Mouse (Mus musculus) left cerebral cortex, postnatal 25 days (tissue): ENCODE results near the gene Epha6. TPM values are rescaled to one million over a fixed set of nuclear protein-coding genes. Genes with fewer than 3 reads are reported as not detected.
A peak's percentile ranks its signal among the peaks of the same experiment; 100 is the strongest.

Source experiments
- DNase-seq, 2 experiments: peaks; one replicate each; pipeline ENCODE4 v3.0.0; 2022; ENCODE audit warnings: low spot score in 2 of 2, mixed read lengths in 1 of 2
- intact Hi-C: fragments of 180-260 bp; cut with DNase I; formaldehyde crosslinking; loops from one replicate; pipeline ENCODE4 v1.15.1; 2025
- total RNA-seq, 2 experiments: library from RNA; stranded (reverse); gene quantifications; 2 replicates each; pipeline ENCODE4 v1.2.3; 2021

The Epha6 gene
- total RNA-seq = 10 to 100 TPM; 71.1 to 78.3 TPM

DNA sequence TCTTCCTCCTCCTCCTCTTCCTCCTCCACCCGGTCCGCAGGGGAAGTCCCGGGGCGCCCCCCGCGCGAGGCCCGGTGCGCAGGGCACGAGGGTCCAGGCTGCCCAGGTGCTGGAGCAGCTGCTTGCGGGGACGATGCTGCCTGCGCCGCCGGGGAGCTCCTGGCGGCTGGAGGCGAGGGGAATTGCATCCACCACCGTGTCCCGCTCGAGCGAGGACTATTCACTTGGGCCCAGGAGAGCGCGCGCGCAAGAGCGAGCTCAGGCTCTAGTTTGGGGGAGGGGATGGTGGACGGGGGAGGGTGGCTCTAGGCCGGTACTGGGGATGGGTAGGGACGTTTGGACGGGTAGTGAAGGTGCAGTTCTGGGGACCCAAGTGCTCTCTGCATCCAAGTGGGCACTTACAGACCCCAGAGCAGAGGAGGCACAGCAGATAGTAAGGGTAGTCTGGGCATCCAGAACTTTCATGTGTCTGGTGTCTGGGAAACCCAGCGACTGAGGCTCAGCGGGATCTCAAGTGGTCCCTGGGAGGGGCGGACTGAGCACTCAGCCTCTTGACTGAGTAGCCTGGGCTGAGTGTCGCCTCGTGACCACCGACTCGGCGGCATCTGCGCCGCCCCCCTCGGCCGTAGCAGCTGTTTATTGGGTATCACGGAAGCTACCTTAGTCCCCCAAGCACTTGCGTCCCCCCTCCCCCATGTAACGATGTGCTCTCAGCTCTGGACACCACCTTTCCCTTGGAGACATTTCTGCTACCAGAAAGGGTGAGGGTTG, at the start of gene Epha6:
Epha6 (minus strand) TSS at position 471 of the 771 bp plus-strand sequence.
- intact Hi-C loops = loop anchor here (5.0 kb wide), 1 partner anchor 923 kb away; no protein-coding TSS in a partner anchor
- peak; percentile 63 to 64 for DNase-seq

DNA sequence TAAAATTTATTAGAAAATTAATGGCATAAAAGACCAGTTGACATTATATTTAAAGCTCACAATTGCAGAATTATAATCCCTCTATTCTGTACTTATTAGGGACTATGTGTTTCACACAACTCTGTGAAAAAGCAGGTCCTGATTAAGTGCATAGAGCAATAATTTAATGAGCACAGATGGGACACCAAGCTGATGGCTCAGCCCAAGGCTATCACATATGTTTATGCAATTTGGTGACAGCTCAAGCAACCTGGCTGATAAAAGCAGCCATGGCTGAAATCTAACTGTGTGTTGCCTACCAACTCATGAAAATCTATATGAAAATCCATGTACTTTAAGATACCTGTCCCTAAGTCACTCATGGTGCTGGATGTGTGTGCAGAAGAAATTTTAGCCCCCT, 46.4 kb upstream of the Epha6 start:
- intact Hi-C loops = no loop called here
- DNase-seq = no peak

- intact Hi-C loops = no loop called here
- no peak for DNase-seq
These were observed 22.8 kb upstream of the Epha6 start for GRCm38 (mm10) chr16:60628091-60628490.

DNA sequence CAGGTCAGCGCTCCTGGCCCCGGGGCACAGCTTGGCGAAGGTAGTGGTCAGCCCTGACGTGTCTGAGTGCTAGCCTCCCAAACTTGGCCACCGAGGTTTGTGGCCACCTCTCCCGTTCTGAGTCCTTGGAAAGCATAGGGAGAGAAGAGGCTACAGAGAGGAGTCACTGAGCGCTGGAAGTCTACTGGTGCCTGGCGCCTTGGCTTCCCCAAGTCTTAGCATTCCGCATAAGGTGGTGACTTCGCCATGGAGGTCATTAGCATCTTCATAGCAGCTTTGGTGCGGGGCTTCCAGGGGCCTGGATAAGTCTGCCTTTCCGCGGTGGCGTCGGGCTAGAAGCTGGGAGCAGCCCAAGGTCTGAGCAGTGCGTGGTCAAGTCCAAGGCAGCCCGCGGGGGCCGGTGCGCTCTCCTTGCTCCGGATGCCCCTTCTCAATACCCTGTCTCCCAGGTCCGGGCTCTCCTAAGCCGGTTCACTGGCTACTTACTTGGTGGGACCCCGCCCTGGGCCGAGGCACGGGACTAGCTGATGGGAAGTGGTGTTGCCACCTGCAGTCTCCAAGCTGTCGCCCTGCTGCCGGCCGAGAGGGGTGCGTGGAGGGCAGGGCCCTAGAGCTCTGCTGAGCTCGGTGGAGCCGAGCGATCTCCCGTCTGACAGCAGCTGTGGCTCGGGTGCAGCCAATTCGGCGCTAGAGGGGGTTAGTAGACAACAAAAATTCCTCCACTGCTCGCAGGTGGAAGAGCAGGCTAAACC, 677 bp upstream of the Epha6 start:
- peak; percentile 76 to 85 for DNase-seq
- intact Hi-C loops = loop anchor here (2.0 to 5.0 kb wide), 2 partner anchors 924 to 1809 kb away; no protein-coding TSS in a partner anchor

DNA sequence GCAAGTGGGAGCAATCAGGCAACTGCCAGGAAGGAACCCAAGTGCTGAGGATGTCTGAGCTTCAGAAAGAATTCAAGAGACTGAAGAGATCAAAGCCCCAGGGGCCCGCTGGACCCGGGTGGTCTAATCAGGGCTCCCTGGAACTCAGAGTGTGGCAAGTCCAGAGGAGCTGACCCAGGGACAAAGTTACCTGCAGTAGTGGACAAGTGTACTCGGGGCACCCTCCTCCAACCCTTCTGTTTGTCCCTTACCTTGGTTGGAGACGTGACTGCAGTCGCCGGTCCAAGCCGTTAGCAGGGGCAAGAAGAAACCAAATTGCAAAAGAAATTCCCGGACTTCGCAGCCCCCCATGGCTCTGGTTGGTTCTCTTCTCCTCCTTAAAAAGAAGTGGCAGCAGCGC, 718 bp downstream of the Epha6 start:
- DNase-seq = peak; percentile 17 to 26
- intact Hi-C loops = loop anchor here (5.0 kb wide), 1 partner anchor 922 kb away; no protein-coding TSS in a partner anchor

DNA sequence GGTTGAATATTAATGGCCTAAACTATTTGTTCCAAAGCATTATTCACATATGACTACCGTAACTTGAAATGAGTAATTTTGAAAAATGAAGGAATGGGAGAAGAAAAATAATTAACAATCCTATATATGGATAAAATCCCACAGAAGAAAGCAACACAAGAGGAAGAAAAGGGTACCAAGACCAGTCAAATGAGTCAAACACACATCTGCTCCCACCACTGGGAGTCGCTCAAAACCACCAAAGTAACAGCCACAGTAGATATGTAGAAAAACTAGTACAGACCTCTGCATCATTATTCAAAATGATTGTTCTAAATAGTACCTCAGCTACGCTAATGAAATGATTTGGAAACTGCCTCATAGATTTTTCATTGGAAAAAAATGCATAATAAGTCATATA, 20.0 kb downstream of the Epha6 start:
- no peak for DNase-seq
- intact Hi-C loops = no loop called here

GRCm38 (mm10) chr16:60584695-60585094, 20.6 kb downstream of the Epha6 start:
- no peak for DNase-seq
- intact Hi-C loops = no loop called here

DNA sequence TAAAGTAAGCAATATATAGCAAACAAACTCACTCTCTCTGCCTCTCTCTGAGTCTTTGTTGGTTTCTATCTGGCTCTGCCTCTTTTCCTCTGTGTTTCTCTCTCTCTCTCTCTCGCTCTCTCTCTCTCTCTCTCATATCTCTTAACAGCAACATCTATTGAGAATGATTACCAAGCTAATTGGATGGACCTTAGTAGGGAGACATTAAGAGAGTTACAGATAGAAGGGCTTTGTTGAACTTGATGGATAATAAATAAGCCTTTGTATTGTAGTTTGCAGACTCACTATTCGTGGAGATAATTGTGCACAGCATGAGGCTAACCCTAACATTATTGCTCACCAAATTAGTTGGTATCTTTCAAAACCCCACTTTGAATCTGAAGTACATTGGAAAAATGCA, 34.8 kb downstream of the Epha6 start:
- intact Hi-C loops = no loop called here

DNA sequence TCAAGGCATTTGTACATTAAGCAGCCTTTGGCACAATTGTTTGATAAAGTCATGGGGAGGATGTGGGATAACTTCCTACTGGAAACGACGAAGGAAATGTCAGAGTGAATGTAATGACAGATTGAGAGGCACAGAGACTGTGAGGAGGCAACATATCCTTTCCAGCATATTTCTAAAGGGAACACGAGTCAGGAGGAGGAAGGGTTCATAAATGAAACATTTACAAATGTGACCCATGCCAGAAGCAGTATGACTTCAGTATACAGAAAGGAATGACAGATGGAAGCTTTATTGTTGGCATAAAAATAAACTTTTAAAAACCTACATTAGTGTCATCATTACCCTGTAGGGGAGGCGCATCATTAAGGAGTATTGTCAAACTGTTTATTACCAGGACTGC, 60.9 kb downstream of the Epha6 start:
- intact Hi-C loops = no loop called here
- no peak for DNase-seq

More for the DNA sequence above, 34.8 kb downstream of the Epha6 start:
- no peak for DNase-seq

DNA sequence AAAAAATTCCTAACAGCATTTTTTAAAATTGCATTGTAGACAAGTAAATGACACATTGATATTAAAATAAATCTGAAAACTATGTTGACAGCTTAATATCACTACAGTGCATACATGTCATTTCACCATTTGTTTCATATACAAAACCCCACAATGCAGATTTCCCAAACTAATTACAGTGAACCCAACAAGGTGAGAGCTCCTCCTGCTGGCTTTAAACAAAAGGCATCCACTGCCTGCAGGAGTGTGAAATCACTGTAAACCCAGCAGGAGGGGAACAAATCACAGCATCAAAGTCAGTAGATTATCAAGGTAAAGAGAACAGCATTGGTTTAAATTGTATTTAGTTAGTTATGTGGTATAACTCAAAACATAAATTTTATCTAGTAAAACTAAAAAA, 67.1 kb downstream of the Epha6 start:
- intact Hi-C loops = loop anchor here (5.0 kb wide), 1 partner anchor 856 kb away; no protein-coding TSS in a partner anchor
- DNase-seq = peak in 1 of 2 experiments; percentile 51

DNA sequence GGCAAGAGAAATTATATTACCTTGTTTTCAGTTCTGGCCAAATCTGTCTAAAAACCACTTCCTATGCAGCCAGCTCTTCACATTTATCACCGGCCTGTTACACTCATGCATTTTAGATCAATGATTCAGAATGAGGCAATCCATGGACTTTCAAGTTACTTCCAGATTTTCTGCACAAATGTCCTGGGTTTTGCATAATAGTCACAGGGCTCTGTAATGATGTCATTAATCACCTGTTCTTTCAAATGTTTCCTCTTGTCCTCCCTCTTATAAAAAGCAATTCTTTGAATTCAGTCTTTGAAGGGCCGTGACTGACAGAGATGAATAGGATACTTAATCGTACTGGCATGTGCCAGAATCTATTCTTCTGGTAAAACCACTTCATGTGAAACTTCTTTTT, 95.6 kb downstream of the Epha6 start:
- DNase-seq = no peak
- intact Hi-C loops = no loop called here

DNA sequence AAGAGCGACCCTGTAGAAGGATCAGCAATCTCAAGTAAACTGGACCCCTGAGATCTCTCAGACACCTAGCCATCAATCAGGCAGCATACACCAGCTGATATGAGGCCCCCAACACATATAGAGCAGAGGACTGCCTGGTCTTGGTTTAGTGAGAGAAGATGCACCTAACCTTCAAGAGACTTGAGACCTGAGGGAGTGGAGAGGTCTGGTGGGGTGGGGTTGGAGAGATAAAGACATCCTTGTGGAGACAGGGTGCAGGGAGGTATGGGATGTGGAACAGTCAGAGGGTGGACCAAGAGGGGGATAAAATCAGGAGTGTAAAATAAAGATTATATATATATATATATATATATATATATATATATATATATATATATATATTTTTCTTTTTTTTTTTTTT, 105.8 kb downstream of the Epha6 start:
- intact Hi-C loops = no loop called here
- no peak for DNase-seq

DNA sequence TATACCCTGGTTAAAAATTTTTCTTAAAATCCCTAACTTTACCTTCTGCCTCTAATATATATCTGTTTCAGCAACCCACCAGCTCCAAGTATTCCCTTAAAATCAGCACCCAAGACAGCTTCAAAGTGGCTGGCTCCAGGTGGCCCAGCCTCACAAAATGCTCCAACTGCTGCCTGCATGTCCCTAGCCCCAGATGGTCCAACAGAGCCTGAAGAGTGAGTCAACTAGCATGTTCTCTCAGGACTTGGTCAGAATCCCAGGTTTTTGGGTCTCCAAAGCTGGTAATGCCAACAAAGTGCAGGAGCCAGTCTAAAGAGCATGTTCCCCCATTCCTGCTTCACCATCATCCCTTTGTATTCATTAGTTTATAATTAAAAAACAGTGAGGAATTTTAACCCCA, 129.6 kb downstream of the Epha6 start:
- no peak for DNase-seq

GRCm38 (mm10) chr16:60468200-60468785, 137.0 kb downstream of the Epha6 start:
- intact Hi-C loops = no loop called here
- no peak for DNase-seq

More for the DNA sequence above, 129.6 kb downstream of the Epha6 start:
- intact Hi-C loops = no loop called here

DNA sequence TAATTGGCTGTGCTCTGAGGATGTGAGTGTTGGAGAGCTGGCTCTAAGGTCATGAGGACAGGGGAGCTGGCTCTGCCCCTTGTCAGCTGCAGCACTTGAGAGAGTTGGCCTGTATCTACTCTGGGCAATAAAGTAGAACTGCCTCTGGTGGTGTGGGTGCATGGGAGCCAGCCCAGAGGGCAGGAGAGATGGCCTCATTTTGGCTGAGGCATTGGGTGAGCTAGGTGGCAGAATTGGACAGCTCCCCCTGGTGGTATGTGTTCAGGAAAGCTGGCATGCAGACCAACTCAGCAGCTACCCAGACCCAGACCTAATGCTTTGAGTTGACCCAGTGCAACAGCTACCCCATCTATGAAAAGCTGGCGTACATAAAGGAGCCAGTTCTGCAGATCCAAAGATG, 170.0 kb downstream of the Epha6 start:
- no peak for DNase-seq
- intact Hi-C loops = no loop called here

GRCm38 (mm10) chr16:60434241-60434640, 171.1 kb downstream of the Epha6 start:
- DNase-seq = peak in 1 of 2 experiments; percentile 50
- intact Hi-C loops = no loop called here

DNA sequence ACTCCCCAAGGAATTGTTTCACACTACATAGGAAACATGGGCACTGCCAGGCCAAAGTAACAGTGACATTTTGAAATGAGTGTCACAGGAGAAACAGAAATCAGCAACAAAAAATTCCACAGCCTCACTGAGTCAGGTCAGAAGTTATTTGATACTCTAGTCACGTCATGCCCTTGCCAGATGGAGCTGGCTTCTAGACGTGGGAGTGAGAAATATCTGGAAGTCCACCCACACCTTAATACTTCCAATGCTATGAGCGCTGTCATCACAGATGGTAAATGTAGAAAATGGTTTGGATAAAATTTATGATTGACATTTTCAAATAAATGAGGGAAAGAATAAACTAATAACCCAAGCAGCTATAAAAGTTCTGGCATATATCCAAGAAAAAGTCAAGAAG, 210.0 kb downstream of the Epha6 start:
- intact Hi-C loops = no loop called here
- DNase-seq = no peak

- intact Hi-C loops = no loop called here
- DNase-seq = no peak
These were observed 212.4 kb downstream of the Epha6 start for GRCm38 (mm10) chr16:60392961-60393360.

DNA sequence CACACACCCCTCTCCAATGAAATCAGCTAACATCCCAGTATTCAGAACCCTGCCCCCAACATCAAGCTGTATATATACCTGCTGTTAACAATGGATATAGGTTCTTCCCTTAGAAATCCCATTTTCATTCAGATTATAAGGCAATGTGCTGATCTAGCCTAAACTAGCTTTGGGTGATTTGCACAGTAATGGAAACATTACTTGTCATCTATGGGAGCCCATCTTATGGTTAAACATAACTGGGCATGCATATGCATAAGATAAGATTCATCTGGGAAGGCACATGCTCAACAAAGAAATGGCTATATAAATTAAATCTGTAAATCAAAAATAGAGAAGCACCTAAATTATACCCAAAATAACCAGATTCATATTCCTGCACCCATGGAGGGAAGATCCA, 230.2 kb downstream of the Epha6 start:
- intact Hi-C loops = no loop called here
- peak in 1 of 2 experiments; percentile 15 for DNase-seq

GRCm38 (mm10) chr16:60283963-60284362, 321.4 kb downstream of the Epha6 start:
- intact Hi-C loops = no loop called here
- no peak for DNase-seq
